Mouse (Mus musculus) neural tube, embryonic 12.5 days (tissue): ENCODE data around the gene Syngr2. TPM values are rescaled to one million over a fixed set of nuclear protein-coding genes. Genes with fewer than 3 reads are reported as not detected.
"Not testable (repeated sequence)": the region's sequence is repeated elsewhere in the genome, so short reads cannot be mapped to it uniquely, and the experiment has no call there.

Experiments used
- ATAC-seq: fragments of 200-750 bp; cut with Nextera tagmentation; 2 replicates; pipeline ENCODE4 v1.8.0; 2017; ENCODE audit warnings: low read depth, mild to moderate bottlenecking, moderate TSS enrichment, moderate library complexity; ENCODE audit not compliant: low FRiP score
- H3K27ac ChIP-seq: fragments of 300-500 bp; sonication (generic); 2 replicates; pipeline ENCODE4 v1.5.1; 2016
- H3K27me3 ChIP-seq: fragments of 300-500 bp; sonication (generic); replicated peaks from 2 replicates; pipeline ENCODE4 v1.6.1; 2016; ENCODE audit warnings: mild to moderate bottlenecking
- H3K36me3 ChIP-seq: fragments of 300-500 bp; sonication (generic); 2 replicates; pipeline ENCODE4 v1.6.1; 2016; ENCODE audit warnings: mild to moderate bottlenecking
- H3K4me1 ChIP-seq: fragments of 300-500 bp; sonication (generic); 2 replicates; pipeline ENCODE4 v1.6.1; 2016
- H3K4me2 ChIP-seq: fragments of 300-500 bp; sonication (generic); replicated peaks from 2 replicates; pipeline ENCODE4 v1.6.1; 2016; ENCODE audit warnings: mild to moderate bottlenecking
- H3K4me3 ChIP-seq: fragments of 300-500 bp; sonication (generic); 2 replicates; pipeline ENCODE4 v1.5.1; 2016
- H3K9ac ChIP-seq: fragments of 300-500 bp; sonication (generic); 2 replicates; pipeline ENCODE4 v1.6.1; 2016; ENCODE audit warnings: mild to moderate bottlenecking
- H3K9me3 ChIP-seq: fragments of 300-500 bp; sonication (generic); 2 replicates; pipeline ENCODE4 v1.6.1; 2016; ENCODE audit warnings: mild to moderate bottlenecking
- WGBS: fragments of 180-500 bp; shearing (Covaris S2); methylation state at CpG from one replicate; pipeline ENCODE4 v1.1.7; 2016; 5-methylcytosine and 5-hydroxymethylcytosine counted together
- polyA plus RNA-seq: library from polyadenylated mRNA; unstranded; fragments of >200 nt; fragmentation: Nextera tagmentation; extraction: Ambion mirVana; gene quantifications from 2 replicates; pipeline ENCODE4 v1.2.1, GENCODE M21; 2016

Gene Syngr2
- polyA plus RNA-seq, 1 experiment from 2014 or later = 19.4 TPM

GRCm38 (mm10) chr11:117782705-117783034, 26.8 kb upstream of the Syngr2 start:
- no peak overlapping the region for H3K27ac ChIP-seq
- 0 out of 2 replicates have a peak overlapping the region, but pooled peaks have one; percentile 23 for H3K4me3 ChIP-seq
- H3K36me3 ChIP-seq = no peaks in the 10 kb centered on the region
- peaks cover 36% of the 10 kb centered on the region for H3K4me1 ChIP-seq
- peak overlapping the region; percentile 62 for H3K4me2 ChIP-seq
- WGBS = 52% methylated on average over 9 of the region's 9 CpGs
- H3K9ac ChIP-seq = peak overlapping the region; percentile 48; the same call in 1 of the 2 replicates
- peaks cover 44% of the 10 kb centered on the region for H3K27me3 ChIP-seq
- no peak for ATAC-seq
- no peaks in the 10 kb centered on the region for H3K9me3 ChIP-seq

- no peak for ATAC-seq
- peaks cover 44% of the 10 kb centered on the region for H3K27me3 ChIP-seq
- no peak overlapping the region for H3K27ac ChIP-seq
- peak overlapping the region; percentile 48; the same call in 1 of the 2 replicates for H3K9ac ChIP-seq
- H3K4me1 ChIP-seq = peaks cover 36% of the 10 kb centered on the region
- peak overlapping the region; percentile 23; the same call in 1 of the 2 replicates for H3K4me3 ChIP-seq
- no peaks in the 10 kb centered on the region for H3K36me3 ChIP-seq
- H3K9me3 ChIP-seq = no peaks in the 10 kb centered on the region
- WGBS = 4% methylated on average over 31 of the region's 31 CpGs
- H3K4me2 ChIP-seq = peak overlapping the region; percentile 62
Measured at GRCm38 (mm10) chr11:117783089-117783488, 26.4 kb upstream of the Syngr2 start.

GRCm38 (mm10) chr11:117783683-117784309, 25.7 kb upstream of the Syngr2 start:
- Histone ChIP-seq H3K9me3 (no peaks in the 10 kb centered on the region), H3K4me3 (no peak overlapping the region; the same call in 1 of the 2 replicates), H3K9ac (peak overlapping the region; percentile 48; the same call in 1 of the 2 replicates), H3K27me3 (peaks cover 44% of the 10 kb centered on the region), H3K27ac (no peak overlapping the region), H3K4me2 (peak overlapping the region; percentile 62), H3K4me1 (peaks cover 32% of the 10 kb centered on the region), H3K36me3 (no peaks in the 10 kb centered on the region)
- ATAC-seq = no peak
- WGBS = 31% methylated on average over 10 of the region's 10 CpGs

- Histone ChIP-seq H3K27me3 (peaks cover 41% of the 10 kb centered on the region), H3K4me3 (no peak overlapping the region), H3K4me1 (peaks cover 19% of the 10 kb centered on the region), H3K36me3 (no peaks in the 10 kb centered on the region), H3K9ac (no peak overlapping the region), H3K4me2 (no peak overlapping the region), H3K27ac (no peak overlapping the region), H3K9me3 (no peaks in the 10 kb centered on the region)
- WGBS = 8% methylated on average over 10 of the region's 10 CpGs
- ATAC-seq = no peak
Measured at GRCm38 (mm10) chr11:117786294-117786693, 23.2 kb upstream of the Syngr2 start.

DNA sequence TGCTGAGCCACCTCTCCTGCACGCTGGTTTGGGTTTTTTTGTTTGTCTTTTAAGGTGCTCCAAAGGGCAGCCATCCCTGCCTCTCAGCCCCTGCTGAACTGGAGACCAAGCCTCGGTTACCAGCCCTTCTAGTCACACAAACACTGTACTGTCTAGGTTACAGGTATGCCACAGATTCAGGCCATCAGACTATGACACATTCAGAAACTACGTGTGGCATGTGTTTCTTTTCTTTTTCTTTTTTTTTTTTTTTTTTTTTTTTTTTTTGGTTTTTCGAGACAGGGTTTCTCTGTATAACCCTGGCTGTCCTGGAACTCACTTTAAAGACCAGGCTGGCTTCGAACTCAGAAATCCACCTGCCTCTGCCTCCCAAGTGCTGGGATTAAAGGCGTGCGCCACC, 21.0 kb upstream of the Syngr2 start:
- not testable (repeated sequence) for H3K9me3 ChIP-seq, H3K36me3 ChIP-seq, H3K27ac ChIP-seq, H3K4me3 ChIP-seq, H3K4me2 ChIP-seq, H3K4me1 ChIP-seq, ATAC-seq, H3K9ac ChIP-seq
- peaks cover 29% of the 10 kb centered on the region for H3K27me3 ChIP-seq
- WGBS = 82% methylated on average over 7 of the region's 7 CpGs

GRCm38 (mm10) chr11:117790286-117790685, 19.2 kb upstream of the Syngr2 start:
- Histone ChIP-seq H3K27ac (no peak overlapping the region), H3K9me3 (no peaks in the 10 kb centered on the region), H3K36me3 (no peaks in the 10 kb centered on the region), H3K27me3 (peaks cover 20% of the 10 kb centered on the region), H3K4me3 (no peak overlapping the region), H3K9ac (0 out of 2 replicates have a peak overlapping the region, but pooled peaks have one; percentile 13), H3K4me2 (peak overlapping the region; percentile 44), H3K4me1 (peaks cover 9% of the 10 kb centered on the region; the same call in 1 of the 2 replicates)
- 8% methylated on average over 14 of the region's 14 CpGs for WGBS
- ATAC-seq = no peak

GRCm38 (mm10) chr11:117790703-117791440, 18.6 kb upstream of the Syngr2 start:
- no peak for ATAC-seq

DNA sequence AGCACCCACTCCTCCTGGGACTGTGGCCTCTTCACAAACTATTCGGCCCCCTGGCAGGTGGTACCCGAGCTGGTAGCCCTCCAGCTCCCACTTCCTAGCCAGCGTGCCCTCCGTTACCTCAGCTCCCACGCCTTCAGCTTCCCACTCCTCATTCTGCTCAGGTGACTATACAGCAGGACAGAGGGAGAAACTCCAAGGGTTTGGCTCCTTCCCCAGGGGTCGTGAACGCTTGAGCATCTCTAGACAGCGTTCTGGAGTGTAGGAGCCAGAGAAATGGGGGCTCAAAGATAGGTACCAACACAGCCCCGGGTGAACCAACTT, 18.1 kb upstream of the Syngr2 start:
- ATAC-seq = no peak
- no peaks in the 10 kb centered on the region for H3K36me3 ChIP-seq
- peaks cover 9% of the 10 kb centered on the region; the same call in 1 of the 2 replicates for H3K4me1 ChIP-seq
- no peak overlapping the region for H3K27ac ChIP-seq
- no peak overlapping the region for H3K4me2 ChIP-seq
- WGBS = 89% methylated on average over 9 of the region's 9 CpGs
- H3K9ac ChIP-seq = no peak overlapping the region
- no peaks in the 10 kb centered on the region for H3K9me3 ChIP-seq
- no peak overlapping the region for H3K4me3 ChIP-seq
- H3K27me3 ChIP-seq = peaks cover 20% of the 10 kb centered on the region

More at GRCm38 (mm10) chr11:117790703-117791440, 18.6 kb upstream of the Syngr2 start:
- WGBS = 32% methylated on average over 23 of the region's 23 CpGs
- Histone ChIP-seq H3K36me3 (no peaks in the 10 kb centered on the region), H3K9ac (no peak overlapping the region), H3K4me2 (peak overlapping the region; percentile 44), H3K9me3 (no peaks in the 10 kb centered on the region), H3K27me3 (peaks cover 20% of the 10 kb centered on the region), H3K4me1 (peaks cover 9% of the 10 kb centered on the region; the same call in 1 of the 2 replicates), H3K4me3 (no peak overlapping the region), H3K27ac (no peak overlapping the region)

GRCm38 (mm10) chr11:117792281-117792888, 17.1 kb upstream of the Syngr2 start:
- peak overlapping the region; percentile 41 for H3K4me2 ChIP-seq
- ATAC-seq = no peak
- H3K4me1 ChIP-seq = peaks cover 12% of the 10 kb centered on the region; the same call in 1 of the 2 replicates
- H3K4me3 ChIP-seq = 0 out of 2 replicates have a peak overlapping the region, but pooled peaks have one; percentile 5
- H3K27me3 ChIP-seq = peaks cover 20% of the 10 kb centered on the region
- no peak overlapping the region for H3K9ac ChIP-seq
- H3K27ac ChIP-seq = no peak overlapping the region
- H3K9me3 ChIP-seq = no peaks in the 10 kb centered on the region
- H3K36me3 ChIP-seq = no peaks in the 10 kb centered on the region
- 6% methylated on average over 22 of the region's 22 CpGs for WGBS

- no peak for ATAC-seq
- Histone ChIP-seq H3K9ac (no peak overlapping the region), H3K4me2 (no peak overlapping the region), H3K4me1 (peaks cover 18% of the 10 kb centered on the region; the same call in 1 of the 2 replicates), H3K27ac (no peak overlapping the region), H3K36me3 (no peaks in the 10 kb centered on the region), H3K9me3 (no peaks in the 10 kb centered on the region), H3K4me3 (no peak overlapping the region), H3K27me3 (peaks cover 20% of the 10 kb centered on the region)
- WGBS = 63% methylated on average over 4 of the region's 4 CpGs
Measured at GRCm38 (mm10) chr11:117794035-117794551, 15.4 kb upstream of the Syngr2 start.

GRCm38 (mm10) chr11:117796954-117797353, 12.5 kb upstream of the Syngr2 start:
- no peak overlapping the region for H3K4me3 ChIP-seq
- H3K4me1 ChIP-seq = peaks cover 12% of the 10 kb centered on the region; the same call in 1 of the 2 replicates
- peaks cover 3% of the 10 kb centered on the region; the same call in 1 of the 2 replicates for H3K27me3 ChIP-seq
- no peak overlapping the region for H3K27ac ChIP-seq
- ATAC-seq = no peak
- no peak overlapping the region for H3K9ac ChIP-seq
- H3K9me3 ChIP-seq = no peaks in the 10 kb centered on the region
- 44% methylated on average over 5 of the region's 5 CpGs for WGBS
- H3K36me3 ChIP-seq = no peaks in the 10 kb centered on the region
- H3K4me2 ChIP-seq = no peak overlapping the region
